Mouse (Mus musculus): ENCODE data around the gene Mgat4e. TPM values are rescaled to one million over a fixed set of nuclear protein-coding genes. Genes with fewer than 3 reads are reported as not detected.
A peak's percentile ranks its signal among the peaks of the same experiment; 100 is the strongest.

Gene Mgat4e
- total and polyA plus RNA-seq, 3 experiments, result not detected

GRCm38 (mm10) chr1:134530618-134531017 lies 18.9 kb downstream of the Mgat4e start:
- Histone ChIP-seq H3K9ac (ENCODE audit: low read depth, low read length) (no peak overlapping the region), H3K4me3 (no peak overlapping the region), H3K27ac (no peak overlapping the region), H3K79me2 (replicated peaks; ENCODE audit: control insufficient read depth, insufficient read depth, low read length) (no peaks in the 10 kb centered on the region), H3K36me3 (ENCODE audit: control insufficient read depth, insufficient read depth, low read length) (no peaks in the 10 kb centered on the region), H3K4me1 (ENCODE audit: control insufficient read depth, insufficient read depth, low read length) (no peaks in the 10 kb centered on the region), H3K27me3 (ENCODE audit: control insufficient read depth, insufficient read depth, low read length) (no peaks in the 10 kb centered on the region)
- intact Hi-C loops (cut with DNase I), result no loop called here
- TF ChIP-seq CTCF (IDR thresholded peaks at IDR 0.05) (no peak), EP300 (IDR thresholded peaks at IDR 0.05; ENCODE audit: insufficient read depth, low read depth, low read length) (no peak), POLR2A (IDR thresholded peaks at IDR 0.05; ENCODE audit: insufficient read depth, low read depth, low read length) (no peak)
- no peak for DNase-seq
- WGBS, result 81% methylated on average over 6 of the region's 6 CpGs

GRCm38 (mm10) chr1:134526752-134527151 lies 22.7 kb downstream of the Mgat4e start:
- intact Hi-C loops (cut with DNase I), result no loop called here
- 43% methylated on average over 6 of the region's 6 CpGs for WGBS
- no peaks in the 10 kb centered on the region for H3K27me3 ChIP-seq (ENCODE audit: control insufficient read depth, insufficient read depth, low read length)
- no peak overlapping the region for H3K4me3 ChIP-seq
- no peaks in the 10 kb centered on the region for H3K79me2 ChIP-seq (replicated peaks; ENCODE audit: control insufficient read depth, insufficient read depth, low read length)
- no peaks in the 10 kb centered on the region for H3K4me1 ChIP-seq (ENCODE audit: control insufficient read depth, insufficient read depth, low read length)
- H3K9ac ChIP-seq (ENCODE audit: low read depth, low read length), result no peak overlapping the region
- no peak for TF ChIP-seq CTCF (IDR thresholded peaks at IDR 0.05)
- no peak for DNase-seq
- H3K36me3 ChIP-seq (ENCODE audit: control insufficient read depth, insufficient read depth, low read length), result no peaks in the 10 kb centered on the region
- no peak overlapping the region for H3K27ac ChIP-seq

DNA sequence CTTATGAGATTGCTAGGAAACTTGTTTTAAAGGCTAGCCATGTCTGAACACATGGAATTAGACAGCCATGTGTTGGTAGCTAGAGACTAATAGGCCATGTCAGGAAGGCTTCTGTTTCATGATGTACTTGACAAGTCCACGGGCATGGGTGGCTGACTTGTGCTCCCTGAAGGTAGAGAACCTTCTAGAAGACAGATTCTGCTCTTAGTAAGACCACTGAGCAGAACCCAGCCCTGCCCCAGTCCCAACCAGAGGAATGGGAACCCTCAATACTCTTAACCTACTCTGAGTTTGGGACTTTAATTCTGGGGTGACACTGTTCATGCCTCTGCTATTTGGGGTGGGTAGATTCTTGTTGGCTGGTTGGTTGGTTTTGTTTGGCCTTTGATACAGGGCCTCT lies 24.5 kb downstream of the Mgat4e start:
- Histone ChIP-seq H3K27ac (no peak overlapping the region), H3K79me2 (replicated peaks; ENCODE audit: control insufficient read depth, insufficient read depth, low read length) (no peaks in the 10 kb centered on the region), H3K9ac (ENCODE audit: low read depth, low read length) (no peak overlapping the region), H3K4me3 (no peak overlapping the region), H3K27me3 (ENCODE audit: control insufficient read depth, insufficient read depth, low read length) (no peaks in the 10 kb centered on the region), H3K4me1 (ENCODE audit: control insufficient read depth, insufficient read depth, low read length) (no peaks in the 10 kb centered on the region), H3K36me3 (ENCODE audit: control insufficient read depth, insufficient read depth, low read length) (no peaks in the 10 kb centered on the region)
- TF ChIP-seq POLR2A (IDR thresholded peaks at IDR 0.05; ENCODE audit: insufficient read depth, low read depth, low read length) (no peak), CTCF (IDR thresholded peaks at IDR 0.05) (no peak), EP300 (IDR thresholded peaks at IDR 0.05; ENCODE audit: insufficient read depth, low read depth, low read length) (no peak)
- intact Hi-C loops (cut with DNase I), result no loop called here
- 94% methylated on average over 1 of the region's 1 CpGs for WGBS
- DNase-seq, result no peak

DNA sequence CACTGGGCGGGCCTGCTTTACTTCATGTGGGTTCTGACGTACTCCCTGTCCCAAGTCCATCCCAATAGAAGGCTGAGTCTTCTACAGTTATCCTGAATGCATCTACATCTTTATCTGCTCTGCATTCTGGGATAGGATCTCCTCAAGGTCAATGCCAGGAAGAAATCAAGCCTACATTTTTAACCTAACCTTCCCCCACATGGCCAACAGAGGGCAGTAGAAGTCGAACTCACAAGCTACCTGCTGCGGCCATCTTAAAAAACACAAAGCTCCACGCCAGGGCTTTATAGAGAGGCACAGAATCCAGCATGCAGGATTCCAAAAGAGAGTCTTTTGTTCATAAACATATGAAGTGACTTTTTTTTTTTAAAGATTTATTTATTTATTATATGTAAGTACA lies 25.1 kb downstream of the Mgat4e start:
- H3K4me1 ChIP-seq (ENCODE audit: control insufficient read depth, insufficient read depth, low read length), result no peaks in the 10 kb centered on the region
- H3K9ac ChIP-seq (ENCODE audit: low read depth, low read length), result no peak overlapping the region
- H3K27me3 ChIP-seq (ENCODE audit: control insufficient read depth, insufficient read depth, low read length), result no peaks in the 10 kb centered on the region
- no peak overlapping the region for H3K27ac ChIP-seq
- no peaks in the 10 kb centered on the region for H3K79me2 ChIP-seq (replicated peaks; ENCODE audit: control insufficient read depth, insufficient read depth, low read length)
- 75% methylated on average over 5 of the region's 5 CpGs for WGBS
- DNase-seq, result no peak
- intact Hi-C loops (cut with DNase I), result loop anchor here (5.0 kb wide), 1 partner anchor 68 kb away; no protein-coding TSS in a partner anchor
- H3K4me3 ChIP-seq, result no peak overlapping the region
- TF ChIP-seq POLR2A (IDR thresholded peaks at IDR 0.05; ENCODE audit: insufficient read depth, low read depth, low read length) (no peak), CTCF (IDR thresholded peaks at IDR 0.05) (peak; percentile 54)
- no peaks in the 10 kb centered on the region for H3K36me3 ChIP-seq (ENCODE audit: control insufficient read depth, insufficient read depth, low read length)

GRCm38 (mm10) chr1:134522325-134522724 lies 27.2 kb downstream of the Mgat4e start:
- 64% methylated on average over 2 of the region's 2 CpGs for WGBS

GRCm38 (mm10) chr1:134521163-134521562 lies 28.3 kb downstream of the Mgat4e start:
- DNase-seq, result no peak
- Histone ChIP-seq H3K4me1 (ENCODE audit: control insufficient read depth, insufficient read depth, low read length) (peaks cover 2% of the 10 kb centered on the region; the same call in 1 of the 2 replicates), H3K4me3 (no peak overlapping the region), H3K9ac (ENCODE audit: low read depth, low read length) (no peak overlapping the region), H3K36me3 (ENCODE audit: control insufficient read depth, insufficient read depth, low read length) (no peaks in the 10 kb centered on the region), H3K27ac (no peak overlapping the region), H3K79me2 (replicated peaks; ENCODE audit: control insufficient read depth, insufficient read depth, low read length) (no peaks in the 10 kb centered on the region), H3K27me3 (ENCODE audit: control insufficient read depth, insufficient read depth, low read length) (no peaks in the 10 kb centered on the region)
- WGBS, result 77% methylated on average over 7 of the region's 7 CpGs
- no peak for TF ChIP-seq CTCF (IDR thresholded peaks at IDR 0.05)
- TF ChIP-seq EP300 (IDR thresholded peaks at IDR 0.05; ENCODE audit: insufficient read depth, low read depth, low read length), result no peak
- TF ChIP-seq POLR2A (IDR thresholded peaks at IDR 0.05; ENCODE audit: insufficient read depth, low read depth, low read length), result no peak
- intact Hi-C loops (cut with DNase I), result loop anchor here (5.0 kb wide), 1 partner anchor 71 kb away; no protein-coding TSS in a partner anchor

More at GRCm38 (mm10) chr1:134522325-134522724, 27.2 kb downstream of the Mgat4e start:
- Histone ChIP-seq H3K36me3 (ENCODE audit: control insufficient read depth, insufficient read depth, low read length) (no peaks in the 10 kb centered on the region), H3K27me3 (ENCODE audit: control insufficient read depth, insufficient read depth, low read length) (no peaks in the 10 kb centered on the region), H3K4me3 (no peak overlapping the region), H3K27ac (no peak overlapping the region), H3K4me1 (ENCODE audit: control insufficient read depth, insufficient read depth, low read length) (no peaks in the 10 kb centered on the region), H3K79me2 (replicated peaks; ENCODE audit: control insufficient read depth, insufficient read depth, low read length) (no peaks in the 10 kb centered on the region), H3K9ac (ENCODE audit: low read depth, low read length) (no peak overlapping the region)
- intact Hi-C loops (cut with DNase I), result loop anchor here (5.0 kb wide), 1 partner anchor 70 kb away; no protein-coding TSS in a partner anchor
- no peak for TF ChIP-seq POLR2A (IDR thresholded peaks at IDR 0.05; ENCODE audit: insufficient read depth, low read depth, low read length)
- DNase-seq, result no peak

All from heart, adult 2 months (tissue).